Mouse (Mus musculus) limb, embryonic 13.5 days (tissue): Measurements from ENCODE around the gene Disc1. TPM values are rescaled to one million over a fixed set of nuclear protein-coding genes. Genes with fewer than 3 reads are reported as not detected.

ENCODE experiments used
- ATAC-seq: fragments of 200-750 bp; cut with Nextera tagmentation; 2 replicates; pipeline ENCODE4 v1.8.0; 2017; ENCODE audit warnings: low read depth, moderate number of reproducible peaks, moderate TSS enrichment; ENCODE audit not compliant: low FRiP score
- H3K27ac ChIP-seq: fragments of 300-500 bp; sonication (generic); 2 replicates; pipeline ENCODE4 v1.5.1; 2015; ENCODE audit warnings: inconsistent platforms, mild to moderate bottlenecking, moderate library complexity
- H3K27me3 ChIP-seq: fragments of 300-500 bp; sonication (generic); 2 replicates; pipeline ENCODE4 v1.6.1; 2015; ENCODE audit warnings: mild to moderate bottlenecking, inconsistent platforms
- H3K36me3 ChIP-seq: fragments of 300-500 bp; sonication (generic); 2 replicates; pipeline ENCODE4 v1.6.1; 2015; ENCODE audit warnings: inconsistent platforms, mild to moderate bottlenecking, moderate library complexity
- H3K4me1 ChIP-seq: fragments of 300-500 bp; sonication (generic); 2 replicates; pipeline ENCODE4 v1.6.1; 2015; ENCODE audit warnings: inconsistent platforms
- H3K4me2 ChIP-seq: fragments of 300-500 bp; sonication (generic); replicated peaks from 2 replicates; pipeline ENCODE4 v1.6.1; 2015; ENCODE audit warnings: inconsistent platforms, mild to moderate bottlenecking, moderate library complexity
- H3K4me3 ChIP-seq: fragments of 300-500 bp; sonication (generic); 2 replicates; pipeline ENCODE4 v1.5.1; 2015; ENCODE audit warnings: moderate library complexity, mild to moderate bottlenecking, inconsistent platforms
- H3K9ac ChIP-seq: fragments of 300-500 bp; sonication (generic); 2 replicates; pipeline ENCODE4 v1.6.1; 2015; ENCODE audit warnings: mild to moderate bottlenecking, inconsistent platforms
- H3K9me3 ChIP-seq: fragments of 300-500 bp; sonication (generic); 2 replicates; pipeline ENCODE4 v1.6.1; 2016; ENCODE audit warnings: inconsistent platforms
- WGBS: fragments of 180-500 bp; shearing (Covaris S2); methylation state at CpG from one replicate; pipeline ENCODE4 v1.1.7; 2015; 5-methylcytosine and 5-hydroxymethylcytosine counted together
- polyA plus RNA-seq: library from polyadenylated mRNA; unstranded; fragments of >200 nt; fragmentation: Nextera tagmentation; extraction: Ambion mirVana; gene quantifications from 2 replicates; pipeline ENCODE4 v1.2.1, GENCODE M21; 2015

Gene Disc1
- polyA plus RNA-seq, 1 experiment from 2014 or later: 2.9 TPM

DNA sequence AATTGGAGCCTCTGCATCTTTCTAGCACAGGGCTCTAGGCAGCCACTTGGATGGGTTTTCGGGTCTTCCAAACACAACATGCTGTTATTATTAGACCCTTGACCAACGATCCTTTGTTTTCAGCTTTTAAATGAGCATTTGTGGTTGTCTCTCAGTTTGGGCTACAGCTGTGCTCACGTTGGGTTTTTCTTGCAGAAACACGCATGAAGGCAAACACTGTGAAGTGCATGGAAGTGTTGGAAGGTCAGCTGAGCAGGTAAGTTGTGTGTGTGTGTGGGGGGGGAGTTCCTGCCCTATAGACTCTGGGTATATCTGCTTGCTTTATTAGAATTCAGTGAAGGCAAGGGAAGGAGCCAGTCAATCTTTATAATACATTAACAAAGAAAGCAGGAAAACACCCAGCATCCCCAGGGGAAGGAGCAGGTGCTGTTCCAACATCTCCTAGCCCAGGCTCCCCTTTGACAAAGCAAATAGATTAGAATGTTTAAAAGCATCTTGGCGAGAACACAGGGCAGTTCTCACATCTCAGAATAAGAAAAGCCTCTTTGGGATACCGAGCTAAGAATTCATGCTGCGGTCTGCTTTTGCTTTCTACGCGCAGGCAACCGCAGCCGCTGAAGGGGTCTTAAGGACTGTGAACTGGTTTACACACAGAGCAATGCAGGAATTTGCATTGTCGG, 164.0 kb downstream of the Disc1 start:
- peak; percentile 43; the same call in 1 of the 2 replicates for ATAC-seq
- Histone ChIP-seq H3K4me1 (peaks cover 40% of the 10 kb centered on the region), H3K4me3 (peak overlapping the region; percentile 22), H3K9me3 (no peaks in the 10 kb centered on the region), H3K4me2 (peak overlapping the region; percentile 56), H3K27ac (peak overlapping the region; percentile 76), H3K27me3 (peaks cover 10% of the 10 kb centered on the region; the same call in 1 of the 2 replicates), H3K36me3 (no peaks in the 10 kb centered on the region), H3K9ac (no peak overlapping the region)
- 17% methylated on average over 12 of the region's 12 CpGs for WGBS

DNA sequence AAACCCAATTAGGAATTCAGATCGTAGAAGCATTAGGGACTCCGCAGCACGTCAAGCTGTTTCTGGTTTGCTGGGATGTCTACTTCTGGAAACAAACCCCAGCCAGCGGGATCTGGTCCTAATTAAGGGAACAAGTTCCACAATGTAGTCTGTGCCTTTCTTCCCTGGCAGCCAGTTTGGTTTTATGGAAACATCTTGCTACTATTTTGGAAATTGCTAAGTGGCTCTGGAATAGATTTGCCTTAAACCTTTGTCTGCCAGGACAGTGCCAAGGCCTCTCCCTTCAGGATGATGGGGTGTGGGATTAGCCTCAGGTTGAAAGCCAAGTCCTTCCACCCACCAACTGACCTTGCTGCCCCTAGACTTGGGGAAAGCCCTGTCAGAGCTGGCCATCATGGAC, 164.7 kb downstream of the Disc1 start:
- Histone ChIP-seq H3K27me3 (peaks cover 11% of the 10 kb centered on the region; the same call in 1 of the 2 replicates), H3K4me1 (peaks cover 45% of the 10 kb centered on the region), H3K9ac (no peak overlapping the region), H3K9me3 (no peaks in the 10 kb centered on the region), H3K4me2 (peak overlapping the region; percentile 56), H3K36me3 (no peaks in the 10 kb centered on the region), H3K27ac (peak overlapping the region; percentile 78), H3K4me3 (0 out of 2 replicates have a peak overlapping the region, but pooled peaks have one; percentile 22)
- 7% methylated on average over 4 of the region's 4 CpGs for WGBS
- peak; percentile 66; the same call in 1 of the 2 replicates for ATAC-seq

DNA sequence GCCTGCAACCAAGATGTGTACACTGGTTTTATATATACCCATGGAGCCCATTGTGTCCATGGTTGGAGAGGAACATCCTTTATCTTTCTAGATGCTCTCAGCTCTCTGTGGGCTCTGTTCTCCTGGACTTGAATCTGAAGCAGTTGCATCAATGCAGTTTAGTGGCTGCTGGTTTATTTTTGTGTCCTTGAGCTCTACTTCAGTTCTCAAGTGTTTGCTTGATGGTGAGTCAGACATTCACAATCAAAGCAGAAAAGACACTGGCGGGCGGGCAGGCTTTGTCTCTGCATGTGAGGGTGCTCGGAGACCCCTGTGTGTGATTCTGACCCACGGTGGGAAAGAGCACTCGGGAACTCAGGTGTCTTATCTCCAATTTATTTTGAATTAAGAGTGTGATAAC, 166.6 kb downstream of the Disc1 start:
- Histone ChIP-seq H3K36me3 (no peaks in the 10 kb centered on the region), H3K4me1 (peaks cover 56% of the 10 kb centered on the region), H3K9ac (no peak overlapping the region), H3K27ac (no peak overlapping the region), H3K4me2 (no peak overlapping the region), H3K4me3 (no peak overlapping the region), H3K9me3 (no peaks in the 10 kb centered on the region), H3K27me3 (peaks cover 11% of the 10 kb centered on the region; the same call in 1 of the 2 replicates)
- 89% methylated on average over 5 of the region's 5 CpGs for WGBS
- ATAC-seq: no peak

DNA sequence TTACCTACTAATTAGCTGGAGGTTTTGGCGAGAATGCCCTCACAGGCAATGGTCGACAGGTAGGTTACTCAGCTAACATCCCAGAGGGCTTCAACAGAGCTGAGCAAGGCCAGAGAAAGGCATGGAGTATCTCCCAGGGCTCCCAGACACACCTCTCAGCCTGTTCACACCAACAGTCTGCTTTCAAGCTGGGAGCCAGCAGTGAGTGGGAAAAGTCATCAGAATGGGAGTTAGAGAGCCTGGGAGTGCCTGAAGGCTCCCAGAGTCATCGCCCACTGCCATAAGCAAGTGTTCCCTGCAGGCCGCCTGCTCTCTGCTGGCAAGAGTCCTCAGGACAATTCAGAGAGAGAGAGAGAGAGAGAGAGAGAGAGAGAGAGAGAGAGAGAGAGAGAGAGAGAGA, 167.1 kb downstream of the Disc1 start:
- 67% methylated on average over 4 of the region's 4 CpGs for WGBS
- H3K36me3 ChIP-seq: no peaks in the 10 kb centered on the region
- H3K9me3 ChIP-seq: no peaks in the 10 kb centered on the region
- H3K27me3 ChIP-seq: peaks cover 11% of the 10 kb centered on the region; the same call in 1 of the 2 replicates
- H3K27ac ChIP-seq: no peak overlapping the region
- no peak for ATAC-seq
- H3K4me1 ChIP-seq: peaks cover 56% of the 10 kb centered on the region
- no peak overlapping the region for H3K4me2 ChIP-seq
- no peak overlapping the region for H3K4me3 ChIP-seq
- H3K9ac ChIP-seq: no peak overlapping the region

DNA sequence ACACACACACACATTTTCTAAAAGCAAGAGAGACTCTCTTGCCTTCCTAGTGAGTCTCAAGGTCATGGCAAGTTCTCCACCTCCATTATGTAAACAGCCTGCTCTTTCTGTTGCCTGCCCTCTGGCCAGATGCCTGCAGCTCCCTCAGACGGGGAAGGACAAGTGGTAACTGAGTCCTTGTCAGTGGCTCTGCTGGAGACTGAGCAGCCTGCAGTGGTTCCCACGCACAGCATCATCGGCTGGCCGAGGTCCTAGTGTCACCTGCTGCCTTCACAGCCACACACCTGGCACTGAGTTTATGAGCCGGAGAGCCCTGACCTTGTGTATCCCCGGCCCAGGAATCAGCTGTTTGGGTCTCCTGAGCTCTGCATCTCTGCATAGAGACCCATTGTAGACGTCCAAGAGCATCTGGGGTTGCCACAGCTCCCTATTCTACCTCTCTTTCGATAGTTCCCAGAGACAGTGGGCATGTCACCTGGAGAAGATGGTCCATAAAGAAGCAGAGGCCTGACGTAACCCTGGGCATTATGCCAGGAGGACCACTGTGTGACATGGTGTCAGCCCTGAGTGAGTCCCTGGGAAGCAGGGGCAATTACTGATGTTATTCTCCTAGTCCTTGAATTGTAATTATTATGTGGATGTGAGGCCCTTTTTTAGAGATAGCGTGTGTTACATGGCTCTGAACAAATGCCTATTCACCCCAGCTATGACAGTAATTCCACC, 169.2 kb downstream of the Disc1 start:
- ATAC-seq: no peak

DNA sequence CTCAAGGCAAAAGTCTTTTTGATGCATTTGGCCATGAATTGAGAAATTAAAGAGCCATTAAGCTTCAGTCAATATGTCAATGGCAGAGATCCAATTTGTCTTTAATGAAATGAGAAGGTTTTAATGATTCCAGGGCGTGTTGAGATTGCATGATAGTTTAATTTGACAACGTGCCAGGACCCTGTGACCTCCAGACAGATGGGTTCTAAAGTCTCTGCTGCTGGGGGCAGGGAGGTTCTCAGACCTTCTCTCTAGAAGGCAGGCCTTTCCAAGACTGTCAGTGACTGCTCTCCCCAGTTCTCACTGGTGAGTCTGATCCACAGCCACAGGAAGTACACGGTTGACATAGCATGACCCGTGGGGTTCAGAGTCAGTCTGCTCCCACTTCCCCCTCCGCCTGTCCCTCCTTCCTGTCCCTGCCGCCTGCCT, 170.3 kb downstream of the Disc1 start:
- peaks cover 50% of the 10 kb centered on the region for H3K4me1 ChIP-seq
- no peak for ATAC-seq
- H3K27ac ChIP-seq: no peak overlapping the region

More for the DNA sequence above, 169.2 kb downstream of the Disc1 start:
- Histone ChIP-seq H3K4me1 (peaks cover 60% of the 10 kb centered on the region), H3K27ac (peak overlapping the region; percentile 59; the same call in 1 of the 2 replicates), H3K4me2 (no peak overlapping the region), H3K9ac (no peak overlapping the region), H3K4me3 (no peak overlapping the region), H3K36me3 (no peaks in the 10 kb centered on the region), H3K27me3 (peaks cover 7% of the 10 kb centered on the region; the same call in 1 of the 2 replicates), H3K9me3 (no peaks in the 10 kb centered on the region)
- 49% methylated on average over 10 of the region's 10 CpGs for WGBS

DNA sequence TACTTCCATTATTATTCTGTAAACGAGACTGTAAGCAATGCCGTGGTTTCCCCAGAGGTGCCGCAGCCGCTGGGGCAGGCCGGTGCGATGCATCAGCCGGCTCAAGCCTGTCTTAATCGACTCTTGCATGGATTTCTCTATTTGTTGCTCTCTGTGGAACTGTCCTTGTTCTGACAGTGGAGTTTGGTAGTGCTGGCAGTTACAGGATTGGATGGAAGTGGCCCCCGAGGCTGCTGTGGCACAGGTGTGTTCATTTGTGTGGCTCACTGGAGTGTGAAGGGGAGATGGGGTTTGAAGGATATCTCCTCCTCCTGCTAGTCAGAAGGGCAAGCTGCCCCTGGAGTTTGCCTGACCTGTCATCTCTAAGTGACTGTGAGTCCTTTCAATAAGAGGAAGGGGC, 171.3 kb downstream of the Disc1 start:
- Histone ChIP-seq H3K27me3 (0 out of 2 replicates have a peak, but pooled peaks cover 3% of the 10 kb centered on the region), H3K36me3 (no peaks in the 10 kb centered on the region), H3K27ac (no peak overlapping the region), H3K4me3 (no peak overlapping the region), H3K9me3 (no peaks in the 10 kb centered on the region), H3K4me2 (no peak overlapping the region), H3K9ac (no peak overlapping the region), H3K4me1 (peaks cover 49% of the 10 kb centered on the region)
- no peak for ATAC-seq
- 77% methylated on average over 9 of the region's 9 CpGs for WGBS

More for the DNA sequence above, 170.3 kb downstream of the Disc1 start:
- Histone ChIP-seq H3K27me3 (peaks cover 7% of the 10 kb centered on the region; the same call in 1 of the 2 replicates), H3K36me3 (no peaks in the 10 kb centered on the region), H3K4me3 (no peak overlapping the region), H3K4me2 (no peak overlapping the region), H3K9ac (no peak overlapping the region), H3K9me3 (no peaks in the 10 kb centered on the region)
- WGBS: 65% methylated on average over 6 of the region's 6 CpGs

DNA sequence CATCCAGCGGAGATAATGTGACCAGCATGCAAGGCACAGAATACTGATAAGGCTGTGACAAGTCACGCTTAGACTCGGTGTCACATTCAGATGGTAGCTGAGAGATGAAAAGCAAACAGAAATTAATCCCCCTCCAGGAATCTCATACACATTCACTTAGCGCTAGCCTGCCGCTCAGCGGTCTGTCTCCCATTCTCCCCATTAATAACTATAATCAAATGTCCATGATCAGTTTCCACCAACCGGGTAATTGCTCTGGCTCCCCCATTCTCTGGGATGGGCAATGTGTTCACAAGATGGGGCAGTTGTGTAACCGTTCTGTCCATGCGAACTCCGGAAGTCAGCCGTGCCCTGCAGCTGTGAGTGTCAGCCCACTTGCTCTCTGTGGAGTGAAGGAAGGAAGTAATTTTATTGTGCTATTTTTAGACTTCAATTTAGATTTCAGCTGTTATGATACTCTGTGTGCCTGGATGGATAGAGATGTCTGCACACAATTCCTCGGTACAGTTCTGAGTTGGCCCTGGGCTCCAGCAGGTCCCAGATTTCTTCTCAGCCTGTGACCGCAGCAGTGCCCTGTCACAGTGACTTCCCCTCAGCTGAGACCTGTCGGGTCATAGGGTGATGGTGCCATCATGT, 173.1 kb downstream of the Disc1 start:
- H3K4me2 ChIP-seq: 0 out of 2 replicates have a peak overlapping the region, but pooled peaks have one; percentile 7
- no peaks in the 10 kb centered on the region for H3K9me3 ChIP-seq
- H3K27me3 ChIP-seq: 0 out of 2 replicates have a peak, but pooled peaks cover 3% of the 10 kb centered on the region
- WGBS: 55% methylated on average over 14 of the region's 14 CpGs
- no peak overlapping the region for H3K4me3 ChIP-seq
- peak; percentile 22; the same call in 1 of the 2 replicates for ATAC-seq
- no peaks in the 10 kb centered on the region for H3K36me3 ChIP-seq
- 0 out of 2 replicates have a peak overlapping the region, but pooled peaks have one; percentile 15 for H3K27ac ChIP-seq
- H3K4me1 ChIP-seq: peaks cover 41% of the 10 kb centered on the region
- no peak overlapping the region for H3K9ac ChIP-seq

DNA sequence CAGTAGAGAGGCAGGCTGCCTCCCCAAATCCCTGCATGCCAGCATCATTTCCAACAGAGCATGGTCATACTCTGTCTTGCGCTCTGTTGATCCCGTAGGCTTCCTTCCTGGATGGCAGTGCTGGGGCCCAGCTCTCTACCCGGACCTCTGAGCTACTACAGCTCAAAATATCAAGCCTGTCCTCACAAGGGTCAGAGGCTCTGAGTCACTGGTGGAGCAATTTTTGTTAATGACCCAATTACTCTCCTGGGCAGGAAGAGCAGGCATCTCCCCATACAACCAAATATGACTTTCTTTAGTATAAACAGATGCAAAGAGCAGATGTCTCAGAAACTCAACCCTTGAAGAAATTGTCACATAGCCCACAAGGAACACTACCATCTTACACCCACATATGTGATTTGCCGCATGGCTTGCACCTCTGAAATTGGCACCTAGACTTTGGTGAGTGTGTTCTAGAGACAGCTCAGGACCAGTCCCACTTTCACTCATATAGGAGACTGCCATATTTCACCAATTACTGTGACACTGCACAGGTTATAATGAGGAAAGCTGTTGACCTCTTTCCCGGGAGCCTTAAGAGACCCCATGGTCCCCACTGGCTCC, 176.6 kb downstream of the Disc1 start:
- Histone ChIP-seq H3K4me3 (no peak overlapping the region), H3K9me3 (no peaks in the 10 kb centered on the region), H3K27ac (no peak overlapping the region), H3K36me3 (no peaks in the 10 kb centered on the region), H3K27me3 (0 out of 2 replicates have a peak, but pooled peaks cover 2% of the 10 kb centered on the region), H3K4me2 (no peak overlapping the region), H3K9ac (no peak overlapping the region), H3K4me1 (peaks cover 16% of the 10 kb centered on the region)
- 73% methylated on average over 5 of the region's 5 CpGs for WGBS
- no peak for ATAC-seq

DNA sequence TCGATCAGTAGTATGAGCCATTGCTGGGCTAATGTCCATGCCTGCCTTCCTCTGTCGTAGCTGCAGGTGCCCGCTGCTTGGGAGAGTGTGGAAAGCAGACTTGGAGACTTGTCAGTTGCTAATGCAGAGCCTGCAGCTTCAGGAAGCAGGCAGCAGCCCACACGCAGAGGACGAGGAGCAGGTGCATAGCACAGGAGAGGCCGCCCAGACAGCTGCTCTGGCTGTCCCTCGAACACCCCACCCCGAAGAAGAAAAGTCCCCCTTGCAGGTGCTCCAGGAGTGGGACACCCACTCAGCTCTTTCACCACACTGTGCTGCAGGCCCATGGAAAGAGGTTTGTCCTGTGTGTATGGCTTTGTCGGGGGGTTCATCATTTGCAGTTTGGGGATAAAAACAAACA, 178.7 kb downstream of the Disc1 start:
- no peak for ATAC-seq
- 62% methylated on average over 9 of the region's 9 CpGs for WGBS
- 0 out of 2 replicates have a peak, but pooled peaks cover 2% of the 10 kb centered on the region for H3K27me3 ChIP-seq
- no peak overlapping the region for H3K9ac ChIP-seq
- H3K27ac ChIP-seq: no peak overlapping the region
- H3K4me3 ChIP-seq: no peak overlapping the region
- no peak overlapping the region for H3K4me2 ChIP-seq
- no peaks in the 10 kb centered on the region for H3K9me3 ChIP-seq
- peaks cover 16% of the 10 kb centered on the region for H3K4me1 ChIP-seq
- H3K36me3 ChIP-seq: no peaks in the 10 kb centered on the region
